Mouse (Mus musculus): ENCODE results near the gene Tas2r143. TPM values are rescaled to one million over a fixed set of nuclear protein-coding genes. Genes with fewer than 3 reads are reported as not detected.

Tas2r143 gene
- total and polyA plus RNA-seq, 2 experiments from 2014 or later = not detected

- no peak overlapping the region for H3K4me2 ChIP-seq (ENCODE audit: low read depth, low read length)
- peaks cover 44% of the 10 kb centered on the region for H3K4me1 ChIP-seq (ENCODE audit: control insufficient read depth, insufficient read depth)
- WGBS = 89% methylated on average over 1 of the region's 1 CpGs
- peaks cover 41% of the 10 kb centered on the region for H3K36me3 ChIP-seq (replicated peaks; ENCODE audit: control insufficient read depth, insufficient read depth, low read length)
- DNase-seq (ENCODE audit: low spot score) (no peak), ATAC-seq (ENCODE audit: insufficient read depth, low read depth) (0 out of 2 replicates have a peak, but pooled peaks have one; percentile 2)
- no peaks in the 10 kb centered on the region for H3K9me3 ChIP-seq (replicated peaks; ENCODE audit: control insufficient read depth, low read length)
- H3K27ac ChIP-seq (ENCODE audit: low read depth) = peak overlapping the region; percentile 39
- TF ChIP-seq EP300 (IDR thresholded peaks at IDR 0.05; ENCODE audit: low read depth) (no peak), CTCF (IDR thresholded peaks at IDR 0.05; ENCODE audit: low read depth) (no peak)
- H3K9ac ChIP-seq (replicated peaks; ENCODE audit: low read depth, low read length) = no peak overlapping the region
- no peak overlapping the region for H3K4me3 ChIP-seq (ENCODE audit: low read depth, low read length)
- H3K27me3 ChIP-seq (ENCODE audit: control insufficient read depth, insufficient read depth, low read length) = no peaks in the 10 kb centered on the region
These were observed 37.5 kb upstream of the Tas2r143 start for GRCm38 (mm10) chr6:42362497-42362896.

GRCm38 (mm10) chr6:42362974-42363373 lies 37.1 kb upstream of the Tas2r143 start:
- no peak for DNase-seq (ENCODE audit: low spot score)
- Histone ChIP-seq H3K27me3 (ENCODE audit: control insufficient read depth, insufficient read depth, low read length) (no peaks in the 10 kb centered on the region), H3K4me2 (ENCODE audit: low read depth, low read length) (no peak overlapping the region), H3K27ac (ENCODE audit: low read depth) (peak overlapping the region; percentile 39), H3K4me3 (ENCODE audit: low read depth, low read length) (no peak overlapping the region), H3K9ac (replicated peaks; ENCODE audit: low read depth, low read length) (no peak overlapping the region), H3K36me3 (replicated peaks; ENCODE audit: control insufficient read depth, insufficient read depth, low read length) (peaks cover 36% of the 10 kb centered on the region), H3K4me1 (ENCODE audit: control insufficient read depth, insufficient read depth) (peaks cover 44% of the 10 kb centered on the region), H3K9me3 (replicated peaks; ENCODE audit: control insufficient read depth, low read length) (no peaks in the 10 kb centered on the region)
- no peak for ATAC-seq (ENCODE audit: insufficient read depth, low read depth)
- TF ChIP-seq EP300 (IDR thresholded peaks at IDR 0.05; ENCODE audit: low read depth) (no peak), CTCF (IDR thresholded peaks at IDR 0.05; ENCODE audit: low read depth) (no peak)
- 16% methylated on average over 3 of the region's 3 CpGs for WGBS

DNA sequence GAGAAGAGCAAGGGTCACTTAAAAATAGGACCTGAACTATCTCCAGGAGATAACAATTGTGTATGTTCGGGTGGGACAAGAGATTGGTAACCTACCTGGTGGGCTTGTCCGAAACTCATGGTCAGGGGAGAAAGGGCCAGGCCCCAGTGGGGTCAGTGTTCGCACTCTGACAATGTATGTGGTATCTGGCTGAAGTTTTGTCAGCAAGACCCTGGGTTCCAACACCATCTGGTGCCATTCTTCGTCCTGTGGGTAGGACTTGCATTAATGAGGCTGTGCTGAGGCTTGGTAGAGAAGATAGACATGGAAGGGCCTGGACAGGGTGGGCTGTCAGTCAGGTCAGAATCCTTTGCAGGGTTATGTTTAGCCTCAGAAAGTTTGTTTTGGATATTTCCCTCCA lies 36.0 kb upstream of the Tas2r143 start:
- ATAC-seq (ENCODE audit: insufficient read depth, low read depth) = no peak

GRCm38 (mm10) chr6:42364607-42365006 lies 35.4 kb upstream of the Tas2r143 start:
- Histone ChIP-seq H3K4me3 (ENCODE audit: low read depth, low read length) (no peak overlapping the region), H3K4me1 (ENCODE audit: control insufficient read depth, insufficient read depth) (peaks cover 33% of the 10 kb centered on the region), H3K9ac (replicated peaks; ENCODE audit: low read depth, low read length) (no peak overlapping the region), H3K27ac (ENCODE audit: low read depth) (no peak overlapping the region), H3K4me2 (ENCODE audit: low read depth, low read length) (no peak overlapping the region), H3K27me3 (ENCODE audit: control insufficient read depth, insufficient read depth, low read length) (no peaks in the 10 kb centered on the region), H3K36me3 (replicated peaks; ENCODE audit: control insufficient read depth, insufficient read depth, low read length) (peaks cover 19% of the 10 kb centered on the region), H3K9me3 (replicated peaks; ENCODE audit: control insufficient read depth, low read length) (no peaks in the 10 kb centered on the region)
- 88% methylated on average over 15 of the region's 15 CpGs for WGBS
- DNase-seq (ENCODE audit: low spot score) (no peak), ATAC-seq (ENCODE audit: insufficient read depth, low read depth) (no peak)
- TF ChIP-seq EP300 (IDR thresholded peaks at IDR 0.05; ENCODE audit: low read depth) (no peak), CTCF (IDR thresholded peaks at IDR 0.05; ENCODE audit: low read depth) (no peak)

More for the DNA sequence above, 36.0 kb upstream of the Tas2r143 start:
- TF ChIP-seq EP300 (IDR thresholded peaks at IDR 0.05; ENCODE audit: low read depth) = no peak
- no peak for TF ChIP-seq CTCF (IDR thresholded peaks at IDR 0.05; ENCODE audit: low read depth)
- 69% methylated on average over 4 of the region's 4 CpGs for WGBS
- no peaks in the 10 kb centered on the region for H3K9me3 ChIP-seq (replicated peaks; ENCODE audit: control insufficient read depth, low read length)
- H3K9ac ChIP-seq (replicated peaks; ENCODE audit: low read depth, low read length) = no peak overlapping the region
- H3K27me3 ChIP-seq (ENCODE audit: control insufficient read depth, insufficient read depth, low read length) = no peaks in the 10 kb centered on the region
- H3K4me3 ChIP-seq (ENCODE audit: low read depth, low read length) = no peak overlapping the region
- H3K4me1 ChIP-seq (ENCODE audit: control insufficient read depth, insufficient read depth) = peaks cover 38% of the 10 kb centered on the region
- no peak for DNase-seq (ENCODE audit: low spot score)
- H3K27ac ChIP-seq (ENCODE audit: low read depth) = no peak overlapping the region
- peaks cover 25% of the 10 kb centered on the region for H3K36me3 ChIP-seq (replicated peaks; ENCODE audit: control insufficient read depth, insufficient read depth, low read length)
- H3K4me2 ChIP-seq (ENCODE audit: low read depth, low read length) = no peak overlapping the region

- Histone ChIP-seq H3K9me3 (replicated peaks; ENCODE audit: control insufficient read depth, low read length) (no peaks in the 10 kb centered on the region), H3K36me3 (replicated peaks; ENCODE audit: control insufficient read depth, insufficient read depth, low read length) (peaks cover 13% of the 10 kb centered on the region), H3K27ac (ENCODE audit: low read depth) (no peak overlapping the region), H3K4me1 (ENCODE audit: control insufficient read depth, insufficient read depth) (peaks cover 27% of the 10 kb centered on the region), H3K4me3 (ENCODE audit: low read depth, low read length) (no peak overlapping the region), H3K27me3 (ENCODE audit: control insufficient read depth, insufficient read depth, low read length) (no peaks in the 10 kb centered on the region), H3K9ac (replicated peaks; ENCODE audit: low read depth, low read length) (no peak overlapping the region), H3K4me2 (ENCODE audit: low read depth, low read length) (no peak overlapping the region)
- 90% methylated on average over 6 of the region's 6 CpGs for WGBS
- TF ChIP-seq CTCF (IDR thresholded peaks at IDR 0.05; ENCODE audit: low read depth) (no peak), EP300 (IDR thresholded peaks at IDR 0.05; ENCODE audit: low read depth) (no peak)
- DNase-seq (ENCODE audit: low spot score) = no peak
- ATAC-seq (ENCODE audit: insufficient read depth, low read depth) = no peak
These were observed 34.8 kb upstream of the Tas2r143 start for GRCm38 (mm10) chr6:42365215-42365614.

DNA sequence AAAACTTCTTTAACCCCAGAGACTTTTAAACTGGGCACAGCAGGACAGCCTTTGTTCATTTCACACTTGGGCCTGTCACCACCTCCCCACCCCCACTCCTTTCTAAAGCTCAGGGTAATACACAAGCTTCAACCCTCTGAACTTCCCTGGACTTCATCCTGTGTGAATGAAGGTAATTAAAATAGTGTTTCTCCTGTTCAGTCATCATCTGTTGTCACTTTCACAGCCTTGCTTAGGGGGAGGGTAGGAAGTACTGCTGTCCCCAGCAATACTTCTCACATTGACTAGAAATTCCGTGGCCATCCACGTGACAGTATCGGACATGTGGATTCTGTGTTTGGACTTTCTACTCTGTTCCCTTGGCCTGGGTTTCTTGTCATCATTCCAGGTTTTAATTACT lies 30.2 kb upstream of the Tas2r143 start:
- peaks cover 13% of the 10 kb centered on the region for H3K4me1 ChIP-seq (ENCODE audit: control insufficient read depth, insufficient read depth)
- 16% methylated on average over 3 of the region's 3 CpGs for WGBS
- no peak overlapping the region for H3K4me3 ChIP-seq (ENCODE audit: low read depth, low read length)
- no peak overlapping the region for H3K27ac ChIP-seq (ENCODE audit: low read depth)
- H3K4me2 ChIP-seq (ENCODE audit: low read depth, low read length) = no peak overlapping the region
- peak; percentile 50 for ATAC-seq (ENCODE audit: insufficient read depth, low read depth)
- no peak for TF ChIP-seq CTCF (IDR thresholded peaks at IDR 0.05; ENCODE audit: low read depth)
- TF ChIP-seq EP300 (IDR thresholded peaks at IDR 0.05; ENCODE audit: low read depth) = peak; percentile 27; the same call in 1 of the 2 replicates
- no peaks in the 10 kb centered on the region for H3K27me3 ChIP-seq (ENCODE audit: control insufficient read depth, insufficient read depth, low read length)
- no peaks in the 10 kb centered on the region for H3K9me3 ChIP-seq (replicated peaks; ENCODE audit: control insufficient read depth, low read length)
- no peak overlapping the region for H3K9ac ChIP-seq (replicated peaks; ENCODE audit: low read depth, low read length)
- DNase-seq (ENCODE audit: low spot score) = peak; percentile 50
- no peaks in the 10 kb centered on the region for H3K36me3 ChIP-seq (replicated peaks; ENCODE audit: control insufficient read depth, insufficient read depth, low read length)

All from heart, postnatal 0 days (tissue).